Mouse (Mus musculus): Measurements from ENCODE around the gene Gmppb.

The Gmppb gene

GRCm38 (mm10) chr9:108051931-108052220 is 2.8 kb downstream of the Gmppb start:
- no peak for DNase-seq

- DNase-seq: no peak
Observed at GRCm38 (mm10) chr9:108052411-108052810, 3.4 kb downstream of the Gmppb start.

- peak; percentile 96 to 98 for DNase-seq
Observed at GRCm38 (mm10) chr9:108052885-108053664, 4.0 kb downstream of the Gmppb start, which contains the start of gene Amigo3. Gene Amigo3 (plus strand): TSS chr9:108053159.

- DNase-seq: no peak
Observed at GRCm38 (mm10) chr9:108053665-108054225, 4.7 kb downstream of the Gmppb start.

- DNase-seq: no peak
Observed at GRCm38 (mm10) chr9:108054331-108055040, 5.4 kb downstream of the Gmppb start.

- no peak for DNase-seq
Observed at GRCm38 (mm10) chr9:108055061-108055460, 6.0 kb downstream of the Gmppb start.

- DNase-seq: peak in 1 of 2 experiments; percentile 14
Observed at GRCm38 (mm10) chr9:108055661-108056237, 6.7 kb downstream of the Gmppb start.

- peak in 1 of 2 experiments; percentile 20 for DNase-seq
Observed at GRCm38 (mm10) chr9:108056361-108057261, 7.6 kb downstream of the Gmppb start.

- peak in 1 of 2 experiments; percentile 16 for DNase-seq
Observed at GRCm38 (mm10) chr9:108057262-108057562, 8.2 kb downstream of the Gmppb start.

GRCm38 (mm10) chr9:108058291-108058690 is 9.2 kb downstream of the Gmppb start:
- peak in 1 of 2 experiments; percentile 18 for DNase-seq

GRCm38 (mm10) chr9:108062142-108062541 is 13.1 kb downstream of the Gmppb start:
- DNase-seq: no peak

GRCm38 (mm10) chr9:108063361-108063760 is 14.3 kb downstream of the Gmppb start:
- DNase-seq: no peak

- peak in 1 of 2 experiments; percentile 69 for DNase-seq
Observed at GRCm38 (mm10) chr9:108065491-108066011, 16.5 kb downstream of the Gmppb start.

GRCm38 (mm10) chr9:108067199-108067598 is 18.2 kb downstream of the Gmppb start:
- no peak for DNase-seq

GRCm38 (mm10) chr9:108067900-108068299 is 18.9 kb downstream of the Gmppb start:
- DNase-seq: peak; percentile 68 to 87

- no peak for DNase-seq
Observed at GRCm38 (mm10) chr9:108069007-108069406, 20.0 kb downstream of the Gmppb start.

GRCm38 (mm10) chr9:108069529-108069928 is 20.5 kb downstream of the Gmppb start:
- DNase-seq: no peak

- no peak for DNase-seq
Observed at GRCm38 (mm10) chr9:108071801-108072200, 22.8 kb downstream of the Gmppb start.

GRCm38 (mm10) chr9:108072481-108072924 is 23.5 kb downstream of the Gmppb start:
- no peak for DNase-seq

GRCm38 (mm10) chr9:108073141-108073930 is 24.3 kb downstream of the Gmppb start:
- no peak for DNase-seq

GRCm38 (mm10) chr9:108080168-108080567 is 31.1 kb downstream of the Gmppb start, which contains the start of gene Mst1:
Gene Mst1 (plus strand): TSS chr9:108080436.
- no peak for DNase-seq
